Mouse (Mus musculus): ENCODE measurements around the gene Mfsd13b. TPM values are rescaled to one million over a fixed set of nuclear protein-coding genes. Genes with fewer than 3 reads are reported as not detected.

The Mfsd13b gene
- polyA plus RNA-seq, 1 experiment: 0.40 TPM

DNA sequence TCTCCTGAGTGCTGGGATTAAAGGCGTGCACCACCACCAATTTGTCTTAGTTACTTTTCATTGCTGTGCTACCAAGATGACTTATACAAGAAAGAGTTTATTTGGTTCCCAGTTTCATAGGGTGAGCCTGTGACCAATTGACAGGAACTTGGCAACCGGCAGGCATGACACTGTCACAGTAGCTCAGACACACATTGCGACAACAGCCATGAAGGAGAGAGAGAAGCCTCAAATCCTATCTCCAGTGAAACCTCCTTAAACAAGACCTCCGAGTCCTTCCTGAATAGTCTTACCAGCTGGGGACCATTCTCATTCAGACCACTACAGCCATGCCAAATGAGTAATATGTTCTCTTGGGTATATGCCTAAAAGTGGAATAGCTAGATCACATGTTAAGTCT is 70.8 kb downstream of the Mfsd13b start:
- no peak for TF ChIP-seq CTCF (IDR thresholded peaks at IDR 0.05; ENCODE audit: extremely low read depth, insufficient read depth, low read length)
- no peak for TF ChIP-seq POLR2A (IDR thresholded peaks at IDR 0.05; ENCODE audit: extremely low read depth, insufficient read depth, low read length)
- H3K4me3 ChIP-seq (ENCODE audit: insufficient read depth, low read length): no peak overlapping the region
- H3K27ac ChIP-seq (ENCODE audit: insufficient read depth, low read length): no peak overlapping the region
- H3K4me1 ChIP-seq (ENCODE audit: control insufficient read depth, insufficient read depth, low read length): no peaks in the 10 kb centered on the region; the same call in 1 of the 2 replicates

DNA sequence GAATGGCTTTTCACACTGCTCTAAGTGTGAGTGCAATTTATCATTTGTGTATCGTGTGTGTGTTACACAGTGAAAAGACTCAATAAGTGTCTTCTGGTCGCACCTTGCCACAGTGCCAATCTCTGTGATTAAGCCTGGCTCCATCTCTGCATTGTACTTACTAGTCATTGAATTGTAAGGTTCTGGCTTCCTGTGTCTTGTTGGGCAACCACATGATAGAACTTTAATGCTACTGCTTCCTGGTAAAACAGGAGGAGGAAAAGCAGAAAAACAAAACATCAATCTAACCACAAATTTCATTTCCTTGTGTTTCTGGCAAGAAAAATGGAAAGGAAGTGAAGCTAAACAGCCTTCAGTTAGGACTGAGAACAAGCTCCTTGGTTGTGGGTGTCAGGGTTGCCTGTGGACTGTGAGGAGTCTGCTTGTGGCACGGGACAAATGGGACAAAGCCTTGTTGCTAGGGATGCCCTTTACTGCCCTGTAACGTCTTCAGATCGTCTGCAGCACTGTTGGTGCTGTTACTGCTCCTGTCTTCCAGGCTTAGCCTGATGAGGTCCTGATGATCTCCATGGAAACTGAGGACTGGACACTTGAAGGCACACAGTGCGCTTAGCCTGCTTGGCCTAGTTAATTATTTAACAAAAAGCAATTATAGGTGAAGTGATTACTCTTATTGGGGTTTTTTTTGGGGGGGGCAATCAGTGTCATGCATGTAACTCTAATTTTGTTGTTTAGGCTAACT is 77.3 kb downstream of the Mfsd13b start:
- TF ChIP-seq CTCF (IDR thresholded peaks at IDR 0.05; ENCODE audit: extremely low read depth, insufficient read depth, low read length): no peak
- TF ChIP-seq POLR2A (IDR thresholded peaks at IDR 0.05; ENCODE audit: extremely low read depth, insufficient read depth, low read length): no peak
- Histone ChIP-seq H3K27ac (ENCODE audit: insufficient read depth, low read length) (no peak overlapping the region), H3K4me3 (ENCODE audit: insufficient read depth, low read length) (no peak overlapping the region), H3K4me1 (ENCODE audit: control insufficient read depth, insufficient read depth, low read length) (no peaks in the 10 kb centered on the region)

DNA sequence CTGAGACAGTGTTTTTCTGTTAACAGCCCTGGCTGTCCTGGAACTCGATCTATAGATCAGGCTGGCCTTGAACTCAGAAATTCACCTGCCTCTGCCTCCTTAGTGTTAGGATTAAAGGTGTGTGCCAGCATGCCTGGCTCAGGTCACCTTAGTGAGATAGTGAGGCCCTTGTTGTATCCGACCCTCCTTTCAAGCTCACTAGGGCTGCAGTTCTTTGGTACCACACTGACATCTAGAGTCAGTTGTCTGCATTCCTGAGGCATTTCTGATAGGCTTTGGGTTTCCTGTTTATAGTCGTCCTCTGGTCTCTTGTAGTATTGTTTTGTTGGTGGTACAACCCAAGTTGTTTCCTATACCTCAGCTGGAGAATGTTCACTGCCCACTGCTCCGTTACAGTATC is 82.0 kb downstream of the Mfsd13b start:
- peak; percentile 62; the same call in 1 of the 2 replicates for TF ChIP-seq CTCF (IDR thresholded peaks at IDR 0.05; ENCODE audit: extremely low read depth, insufficient read depth, low read length)
- TF ChIP-seq POLR2A (IDR thresholded peaks at IDR 0.05; ENCODE audit: extremely low read depth, insufficient read depth, low read length): no peak
- no peak overlapping the region for H3K4me3 ChIP-seq (ENCODE audit: insufficient read depth, low read length)
- no peak overlapping the region for H3K27ac ChIP-seq (ENCODE audit: insufficient read depth, low read length)
- H3K4me1 ChIP-seq (ENCODE audit: control insufficient read depth, insufficient read depth, low read length): no peaks in the 10 kb centered on the region

Other genes starting within 250 kb of the Mfsd13b start
- gene Vwa3a, start 243.2 kb upstream of the Mfsd13b start, polyA plus RNA-seq (2012; rRNA removed): 10.3 and 13.4 TPM in 2 replicates
- not detected in 2 replicates for gene Gm5737, start 170.1 kb upstream of the Mfsd13b start, polyA plus RNA-seq (2012; rRNA removed)
- 33.8 and 36.2 TPM in 2 replicates for gene Eef2k, start 139.7 kb upstream of the Mfsd13b start, polyA plus RNA-seq (2012; rRNA removed)
- 25.9 and 28.0 TPM in 2 replicates for gene Polr3e, start 64.8 kb upstream of the Mfsd13b start, polyA plus RNA-seq (2012; rRNA removed)
- gene Cdr2, start 197 bp upstream of the Mfsd13b start, polyA plus RNA-seq (2012; rRNA removed): 14.6 and 17.5 TPM in 2 replicates
- 53.1 and 55.7 TPM in 2 replicates for gene Mettl9, start 51.9 kb downstream of the Mfsd13b start, polyA plus RNA-seq (2012; rRNA removed)
- gene Igsf6, start 92.1 kb downstream of the Mfsd13b start, polyA plus RNA-seq (2012; rRNA removed): 0.35 and 0.44 TPM in 2 replicates
- gene Otoa, start 99.1 kb downstream of the Mfsd13b start, polyA plus RNA-seq (2012; rRNA removed): 0.17 and 0.25 TPM in 2 replicates

Data from cortical plate, adult 2 months (tissue).